Mouse (Mus musculus): Measurements from ENCODE around the gene Poglut1.
A peak's percentile ranks its signal among the peaks of the same experiment; 100 is the strongest.

Poglut1 gene

DNA sequence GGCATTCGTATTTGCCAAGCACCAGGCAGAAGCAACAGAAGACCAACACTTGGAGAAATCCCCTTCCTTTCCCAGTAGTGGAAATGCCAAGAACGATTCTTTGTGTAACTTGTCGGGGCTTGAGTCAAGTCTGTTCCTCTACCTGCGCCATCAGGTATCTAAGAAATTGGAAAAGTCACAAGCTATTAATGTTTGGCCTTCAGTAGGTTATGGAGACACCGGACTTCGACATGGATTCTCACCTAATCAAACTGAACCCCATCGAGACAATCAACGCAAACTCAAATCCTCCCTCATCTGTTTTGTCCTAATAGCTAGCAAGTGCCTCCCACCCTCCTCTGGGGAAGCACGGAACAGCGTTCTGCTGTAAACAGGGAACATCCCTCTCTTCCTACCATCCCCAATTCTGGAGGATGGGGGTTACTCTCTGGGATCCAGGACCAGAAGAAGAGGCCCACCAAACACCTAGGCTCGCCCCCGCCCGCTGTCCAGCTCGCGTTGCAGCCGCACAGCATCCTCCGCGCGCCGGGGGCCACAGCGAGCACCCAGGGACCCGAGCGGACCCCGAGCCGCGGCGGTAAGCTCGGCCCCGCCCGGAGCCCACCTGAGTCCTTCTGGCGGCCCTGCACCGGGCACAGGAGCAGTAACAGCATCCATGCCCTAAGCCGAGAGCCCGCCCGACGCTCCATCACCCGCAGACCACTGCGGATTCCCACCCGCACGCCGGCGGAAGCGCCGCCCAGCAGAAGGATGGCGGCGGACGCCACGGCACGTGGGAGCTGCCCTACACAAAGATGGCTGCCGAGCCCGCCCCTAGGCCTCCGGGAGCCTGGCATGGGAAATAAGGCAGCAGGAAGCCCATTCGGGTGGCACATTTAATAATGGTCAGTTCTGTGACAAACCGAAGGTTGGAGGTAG lies at the start of gene Poglut1:
Gene Poglut1, minus strand, starts transcription at position 780 of the 918 bp plus-strand sequence.
- peak; percentile 84 for DNase-seq

DNA sequence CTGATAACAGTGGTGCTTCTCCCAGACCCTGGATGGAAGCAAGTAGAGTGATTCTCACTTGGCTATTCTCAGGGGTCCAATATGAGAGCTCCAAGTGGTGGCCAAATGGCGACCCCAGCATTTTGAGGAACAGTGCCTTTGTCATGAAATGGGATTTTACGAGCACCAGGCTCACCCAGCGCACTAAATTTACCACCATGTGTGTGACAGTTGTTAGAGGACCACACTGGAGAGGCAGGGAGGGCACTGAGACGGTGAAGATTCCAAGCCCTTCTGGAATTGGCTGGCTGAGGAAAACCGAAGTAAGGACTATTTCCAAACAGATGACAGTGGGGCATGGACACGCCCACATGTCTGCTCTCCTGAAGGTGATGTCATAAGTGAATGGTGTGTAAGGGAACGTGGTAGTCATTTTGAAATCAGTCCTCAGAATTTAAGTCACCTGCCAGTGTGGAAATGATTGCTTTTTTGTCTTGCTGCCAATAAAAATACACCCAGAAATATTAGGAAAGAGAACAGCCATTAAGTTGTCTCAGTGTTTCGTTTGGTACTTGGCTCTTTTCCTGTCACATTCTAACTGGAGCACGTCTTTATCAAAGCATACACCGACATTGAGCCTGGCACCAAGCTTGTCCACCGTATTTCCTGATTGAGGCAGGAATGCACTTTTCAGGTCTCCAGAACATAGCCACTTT lies 49.1 kb upstream of the Poglut1 start:
- no peak for DNase-seq

DNA sequence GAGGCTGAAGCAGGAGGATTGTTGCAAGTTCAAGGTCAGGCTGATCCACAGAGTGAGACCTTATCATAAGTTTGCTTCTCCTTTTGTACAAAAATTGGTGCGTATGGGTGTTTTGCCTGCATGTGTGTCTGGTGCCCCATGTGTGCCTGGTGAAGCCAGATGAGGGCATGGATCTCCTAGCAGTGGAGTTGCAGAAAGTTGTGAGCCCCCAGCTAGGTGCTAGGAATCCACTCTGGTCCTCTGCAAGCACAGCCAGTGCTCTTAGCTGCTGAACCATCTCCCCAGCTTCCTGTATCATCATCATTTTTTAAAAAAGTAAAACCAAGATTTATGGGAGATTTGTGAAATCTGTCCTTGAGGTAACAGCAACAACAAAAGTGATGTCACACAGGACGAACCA lies 46.6 kb upstream of the Poglut1 start:
- DNase-seq: no peak

DNA sequence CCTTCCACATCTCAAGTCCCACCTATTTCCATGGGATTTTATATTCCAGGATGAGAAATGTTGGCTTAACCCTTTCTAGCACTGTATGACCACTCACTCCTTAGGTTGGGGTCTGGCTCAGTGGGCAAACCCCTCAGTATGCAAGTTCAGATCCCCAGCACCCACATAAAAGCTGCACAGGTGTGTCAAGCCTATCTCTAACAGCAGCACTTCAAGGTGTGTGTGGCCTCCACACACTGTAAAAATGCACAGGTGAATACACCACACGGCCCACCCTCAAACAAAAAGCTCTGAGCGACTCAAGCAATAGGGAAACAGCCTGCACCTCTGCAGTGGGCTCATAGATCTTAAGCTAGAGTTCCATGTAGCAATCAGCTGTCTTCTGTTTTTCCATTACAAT lies 46.0 kb upstream of the Poglut1 start:
- DNase-seq: no peak

DNA sequence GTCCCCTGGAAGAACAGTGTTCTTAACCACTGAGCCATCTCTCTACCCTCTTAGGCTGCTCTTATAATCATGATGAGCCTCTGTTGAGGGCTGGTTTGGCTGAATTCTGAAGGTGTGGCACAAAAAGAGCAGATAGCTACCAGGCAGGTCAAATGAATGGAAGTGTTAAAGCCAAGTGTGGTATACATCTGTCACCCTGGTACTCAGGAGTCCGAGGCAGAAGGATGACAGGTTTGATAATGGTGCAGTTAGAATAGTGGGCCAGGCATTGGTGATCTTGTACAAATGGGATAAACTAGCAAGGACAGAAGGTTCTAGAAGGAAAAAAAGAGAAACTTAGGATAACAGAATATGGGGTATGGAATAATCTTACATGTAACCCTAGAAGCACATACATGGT lies 44.4 kb upstream of the Poglut1 start:
- DNase-seq: no peak

DNA sequence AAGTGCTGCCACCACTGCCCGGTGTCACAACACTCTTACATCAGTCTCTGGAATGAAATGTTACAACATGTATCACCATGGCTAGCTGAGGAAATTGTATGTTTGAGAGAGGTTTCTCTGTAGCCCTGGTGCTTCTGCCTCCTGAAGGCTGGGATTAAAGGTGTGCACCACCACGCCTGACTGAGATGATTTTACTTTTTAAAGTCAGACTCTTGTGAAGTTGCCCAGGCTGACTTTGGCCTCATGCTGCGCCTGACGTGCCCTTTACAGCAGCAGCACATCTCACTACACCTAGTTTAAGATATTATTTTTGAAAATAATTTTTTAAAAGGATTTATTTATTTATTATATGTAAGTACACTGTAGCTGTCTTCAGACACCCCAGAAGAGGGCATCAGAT lies 42.9 kb upstream of the Poglut1 start:
- DNase-seq: no peak

DNA sequence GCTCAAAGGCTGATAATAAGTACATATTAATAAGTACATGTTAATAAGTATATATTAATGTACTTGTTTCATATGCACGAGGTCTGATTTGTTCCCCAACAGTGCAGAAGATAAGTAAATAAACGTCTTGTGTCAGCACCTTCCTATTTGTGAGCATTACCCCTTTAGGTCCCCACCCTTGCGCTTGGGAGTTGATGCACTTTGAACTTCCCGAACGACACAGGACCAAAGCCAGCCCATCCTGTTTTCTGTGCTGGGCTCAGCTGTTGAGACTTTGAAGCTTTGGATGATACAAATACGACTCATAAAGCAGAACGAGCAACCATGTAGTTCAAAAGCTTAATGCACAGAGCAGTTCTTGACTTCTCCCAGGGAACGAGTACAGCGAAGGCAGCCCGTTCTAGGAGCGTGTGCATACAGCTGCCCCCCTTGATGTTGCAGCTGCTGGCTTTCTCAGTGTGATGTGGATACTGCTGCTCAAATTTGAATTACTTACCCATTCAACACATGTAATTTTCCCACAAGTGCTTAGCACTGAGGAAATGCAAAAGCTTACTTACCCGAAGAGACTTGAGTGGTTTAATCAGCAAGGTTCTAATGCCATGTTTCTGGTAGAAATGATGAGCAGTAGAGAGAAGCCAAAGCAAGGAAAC lies 42.1 kb upstream of the Poglut1 start:
- DNase-seq: no peak

DNA sequence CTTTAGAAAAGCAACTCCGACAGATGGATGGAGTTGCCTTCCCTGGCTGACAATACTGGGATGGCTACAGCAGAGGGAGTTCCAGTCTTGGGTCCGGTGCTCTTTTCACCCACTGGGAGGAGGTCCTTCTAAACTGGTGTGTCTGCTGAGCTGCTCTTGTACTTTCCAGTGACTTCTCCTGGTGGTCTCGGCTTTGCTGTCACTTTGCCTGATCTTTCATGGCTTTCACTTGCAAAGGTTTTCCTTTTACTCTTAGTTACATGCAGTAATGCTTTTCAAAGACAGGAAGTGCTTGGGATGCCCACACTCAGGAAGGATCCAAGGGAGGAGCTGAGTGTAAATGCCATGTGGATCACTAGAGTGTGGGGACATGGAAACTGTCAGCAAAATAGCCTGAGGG lies 41.4 kb upstream of the Poglut1 start:
- no peak for DNase-seq

DNA sequence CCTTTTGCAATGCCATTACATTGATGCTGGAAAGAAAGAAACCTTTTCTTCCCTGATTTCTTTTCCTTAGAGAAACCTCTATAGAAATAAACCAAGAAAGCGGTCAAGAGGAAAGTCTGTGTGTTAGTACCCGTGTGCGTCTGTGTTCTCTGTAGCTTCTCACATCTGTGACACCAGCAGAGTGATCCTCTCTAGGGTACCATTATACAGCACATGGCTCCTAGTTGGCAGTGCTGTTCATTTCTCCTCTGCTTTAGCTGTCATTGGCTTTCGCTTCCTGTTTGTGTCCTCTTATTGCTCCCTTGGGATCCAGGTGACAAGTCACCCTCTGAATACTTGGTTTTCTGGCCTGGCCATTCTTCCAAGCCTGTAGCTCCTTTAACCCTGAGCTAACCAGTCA lies 37.5 kb upstream of the Poglut1 start:
- no peak for DNase-seq

DNA sequence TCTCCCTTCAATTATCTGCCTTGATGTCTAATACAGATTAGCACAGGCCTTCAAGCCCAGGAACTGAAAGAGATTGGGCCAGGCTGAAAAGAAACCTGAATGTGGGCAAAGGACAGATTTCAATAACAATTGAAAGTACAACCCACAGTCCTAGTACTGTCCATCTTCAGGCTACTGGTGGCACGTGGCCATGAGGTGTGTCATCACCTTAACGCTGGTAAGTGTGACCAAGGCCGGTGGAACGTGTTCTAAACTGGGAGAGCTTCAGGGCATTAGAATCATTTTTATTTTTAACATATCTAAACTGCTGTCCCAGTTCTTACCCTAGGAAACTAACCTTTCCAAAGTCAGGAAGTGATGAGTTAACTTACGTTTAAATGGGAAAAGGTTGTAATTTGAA lies 37.1 kb upstream of the Poglut1 start:
- no peak for DNase-seq

DNA sequence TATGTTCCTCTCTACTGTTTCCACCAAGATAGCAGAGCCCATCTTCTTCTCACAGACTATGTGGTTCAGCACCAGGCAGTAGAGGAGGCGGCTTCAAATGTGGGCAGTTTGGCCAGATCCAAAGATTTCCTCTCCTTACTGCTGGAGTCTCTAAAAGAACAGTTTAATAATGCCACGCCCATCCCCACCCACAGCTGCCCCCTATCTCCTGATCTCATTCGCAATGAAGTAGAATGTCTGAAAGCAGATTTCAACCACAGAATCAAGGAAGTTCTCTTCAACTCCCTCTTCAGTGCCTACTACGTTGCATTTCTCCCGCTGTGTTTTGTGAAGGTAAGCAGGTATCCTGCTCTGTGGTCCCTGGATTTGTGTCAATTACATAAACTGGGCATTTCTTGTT lies 35.1 kb upstream of the Poglut1 start:
- DNase-seq: no peak

DNA sequence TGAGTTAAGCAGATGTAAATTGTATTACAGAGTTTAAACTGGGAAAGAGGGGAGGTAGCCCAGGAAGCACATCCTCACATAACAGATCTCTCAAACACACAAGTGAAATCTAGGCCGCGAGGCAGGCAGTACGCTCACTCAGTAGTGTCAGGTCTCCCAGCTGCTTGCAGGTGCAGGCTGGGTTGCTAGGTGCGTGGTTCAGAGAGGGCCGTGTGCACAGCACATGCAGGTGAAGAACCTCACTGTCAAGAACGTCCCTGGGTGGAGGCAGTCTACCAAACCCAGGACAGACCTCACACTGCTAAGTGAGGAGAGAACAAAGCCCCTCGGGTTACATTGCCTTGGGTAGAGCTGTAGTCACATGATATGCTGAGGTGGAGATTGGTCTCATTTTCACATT lies 34.7 kb upstream of the Poglut1 start:
- no peak for DNase-seq

DNA sequence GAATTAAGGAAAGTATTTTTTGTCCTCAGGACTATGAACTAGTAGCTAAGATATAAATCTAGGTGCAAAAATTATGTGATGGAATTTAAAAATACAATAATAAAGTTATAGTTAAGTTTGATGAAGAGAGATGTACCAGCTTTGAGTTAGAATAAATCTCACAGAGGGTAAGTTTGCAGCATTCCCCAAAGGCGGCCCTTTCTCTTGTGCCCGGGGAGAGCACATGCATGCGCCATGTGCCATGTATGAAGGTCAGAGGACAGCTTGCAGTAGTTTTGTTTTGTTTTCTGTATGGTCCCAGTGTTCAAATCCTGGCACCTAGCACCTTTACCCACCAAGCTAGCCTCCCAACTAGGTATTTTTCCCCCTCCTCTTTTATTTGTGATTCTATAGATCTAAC lies 21.4 kb upstream of the Poglut1 start:
- DNase-seq: no peak

DNA sequence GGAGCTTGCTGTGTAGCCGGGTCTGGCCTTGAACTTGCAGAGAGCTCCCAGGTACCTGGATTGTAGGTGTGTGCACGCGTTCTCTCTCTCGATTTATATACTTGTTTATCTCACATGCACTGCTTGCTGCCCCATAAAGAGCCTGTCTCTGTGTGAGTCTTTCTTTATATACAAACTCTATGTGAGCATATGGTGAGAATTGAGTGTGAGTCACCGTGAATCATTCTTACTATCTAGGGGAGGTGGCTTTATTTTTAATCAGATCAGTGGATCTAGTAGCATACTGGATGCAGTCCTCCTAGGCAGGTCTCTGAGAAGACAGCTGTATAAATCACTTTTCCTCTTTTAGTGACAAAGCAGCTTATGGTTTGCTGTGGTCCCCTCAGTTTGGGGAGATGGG lies 18.1 kb upstream of the Poglut1 start:
- DNase-seq: no peak

DNA sequence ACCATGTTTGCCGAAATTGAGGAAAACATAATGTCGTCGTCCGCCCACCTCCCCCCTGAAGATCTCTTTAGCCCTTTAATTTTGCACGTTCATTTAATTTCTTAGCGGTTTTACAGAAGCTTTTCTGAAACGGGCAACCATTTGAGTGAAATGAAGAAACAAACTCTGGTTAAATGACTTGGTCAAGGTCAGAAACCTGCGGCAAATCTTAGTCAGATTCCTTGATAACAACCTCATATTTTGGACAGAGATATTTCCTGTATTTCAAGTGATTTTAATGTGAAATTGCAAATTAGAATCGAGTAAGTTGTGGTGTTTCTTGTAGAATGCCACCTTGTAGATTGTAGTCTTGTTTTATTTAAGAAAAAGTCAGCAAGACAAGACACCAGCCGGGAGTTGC lies 13.5 kb upstream of the Poglut1 start:
- no peak for DNase-seq

DNA sequence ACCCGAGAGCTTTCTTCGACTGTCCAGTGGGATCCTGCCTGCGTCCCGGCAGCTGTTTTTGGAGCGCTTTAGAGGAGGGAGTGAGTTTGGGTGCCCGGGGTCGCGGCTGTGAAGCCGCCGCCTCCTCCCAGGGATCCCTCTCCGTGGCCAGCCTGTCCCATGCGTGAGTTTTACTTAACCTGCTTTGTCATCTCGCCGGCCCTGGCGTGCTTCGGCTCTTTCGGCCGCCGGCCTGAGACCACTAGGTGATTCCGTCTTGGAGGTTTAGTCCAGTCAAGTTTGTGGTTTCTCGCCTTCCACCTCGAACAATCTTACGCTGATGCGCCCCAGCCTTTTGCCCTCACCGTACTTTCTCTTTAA lies 12.9 kb upstream of the Poglut1 start:
- DNase-seq: no peak

DNA sequence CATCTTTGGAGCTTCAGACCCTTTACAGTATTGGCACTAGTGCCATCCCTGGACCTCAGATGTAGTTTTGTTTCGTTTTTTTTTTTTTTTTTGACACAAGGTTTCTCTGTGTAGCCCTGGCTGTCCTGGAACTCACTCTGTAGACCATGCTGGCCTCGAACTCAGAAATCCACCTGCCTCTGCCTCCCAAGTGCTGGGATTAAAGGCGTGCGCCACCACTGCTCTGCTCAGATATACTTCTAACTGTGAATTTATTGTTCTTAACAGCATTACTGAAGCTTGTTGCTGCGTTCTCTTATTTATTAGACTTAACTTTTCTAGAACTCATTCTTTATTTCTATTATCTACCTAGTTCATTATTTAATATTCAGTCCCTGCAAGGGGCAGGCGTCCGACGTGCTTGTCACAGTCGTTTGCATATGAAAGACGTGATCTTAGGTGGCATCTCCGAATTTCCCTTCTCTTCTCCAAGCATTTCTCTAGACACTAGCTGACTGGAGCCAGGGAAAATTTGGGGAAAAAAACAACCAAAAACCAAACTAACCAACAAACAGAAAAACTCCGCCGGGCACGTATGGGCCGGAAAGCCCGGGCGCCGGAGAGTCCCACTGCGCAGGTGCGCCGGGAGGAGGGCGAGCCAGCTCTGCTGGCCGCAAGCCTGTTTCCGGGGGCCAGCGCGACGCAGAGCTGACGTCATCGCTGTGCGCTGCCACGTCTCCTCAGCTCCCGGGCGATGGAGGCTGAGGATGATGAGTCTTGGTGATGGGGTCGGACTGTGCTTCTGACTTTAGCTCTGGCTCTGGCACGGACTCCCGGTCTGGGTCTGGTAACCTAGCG lies 12.3 kb upstream of the Poglut1 start:
- DNase-seq: peak; percentile 95

DNA sequence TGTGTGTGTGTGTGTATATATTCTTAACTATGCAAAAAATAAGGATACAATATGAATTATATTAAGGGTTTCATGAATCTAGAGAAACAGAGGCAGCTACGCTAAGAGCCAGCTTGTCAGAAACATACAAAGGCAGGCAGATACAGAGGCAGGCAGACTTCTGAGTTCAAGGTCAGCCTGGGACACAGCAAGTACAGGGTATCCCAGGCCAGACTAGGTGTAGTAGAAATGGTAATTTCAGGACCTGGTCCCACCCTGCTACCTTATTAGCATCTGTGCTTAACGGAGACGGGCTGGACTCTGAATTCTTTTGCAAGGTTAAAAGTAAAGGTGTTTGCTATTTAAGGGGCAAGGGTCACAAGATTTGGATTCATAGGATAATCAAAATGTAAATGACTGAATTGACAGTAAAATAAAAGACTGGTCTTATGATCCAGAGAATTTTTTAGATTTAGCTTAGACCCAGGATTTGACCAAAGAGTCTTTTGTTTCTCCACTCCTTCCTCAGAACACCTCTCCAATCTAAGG lies 8.2 kb upstream of the Poglut1 start, which contains the start of gene Tmem39a:
Gene Tmem39a, plus strand, starts transcription at position 478 of the 528 bp plus-strand sequence.
- DNase-seq: no peak

DNA sequence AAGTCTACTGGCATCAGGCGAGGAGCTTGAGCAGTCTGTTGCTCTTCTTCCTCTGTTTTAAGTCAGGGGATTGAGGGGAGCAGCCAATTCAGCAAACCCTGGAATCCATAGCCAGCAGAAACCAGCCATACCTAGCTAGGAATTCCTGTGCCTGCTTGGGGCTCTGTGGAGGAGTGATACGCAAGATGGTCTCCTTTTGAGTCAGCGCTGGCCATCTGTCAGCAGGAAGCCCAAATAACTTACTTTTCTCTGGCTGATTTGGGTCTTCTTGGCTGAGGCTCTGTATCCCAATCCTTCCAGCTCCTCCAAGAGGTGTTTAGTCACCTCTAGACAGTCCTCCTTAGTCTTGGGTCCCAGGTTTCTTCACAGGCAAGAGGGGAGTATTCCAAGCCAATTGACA lies 5.9 kb upstream of the Poglut1 start:
- DNase-seq: no peak

DNA sequence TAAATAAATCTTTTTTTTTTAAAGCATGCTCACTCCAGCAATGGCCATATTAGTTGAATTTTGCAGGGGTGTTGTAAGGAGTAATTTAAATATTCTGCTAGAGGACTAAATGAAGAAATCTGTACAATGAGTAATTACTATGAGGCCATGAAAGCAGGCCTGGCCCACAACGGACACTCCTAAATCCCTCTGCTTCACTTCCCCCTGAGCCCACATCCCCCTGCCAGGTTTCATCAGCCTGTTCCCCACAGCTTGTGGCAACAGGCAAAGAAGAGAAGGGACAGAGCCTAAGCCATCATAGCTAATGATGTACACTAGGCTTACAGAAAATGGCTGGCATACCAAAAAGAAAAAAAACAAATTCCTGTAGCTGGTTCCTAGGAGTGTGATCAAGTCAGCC lies 2.1 kb downstream of the Poglut1 start:
- DNase-seq: no peak

DNA sequence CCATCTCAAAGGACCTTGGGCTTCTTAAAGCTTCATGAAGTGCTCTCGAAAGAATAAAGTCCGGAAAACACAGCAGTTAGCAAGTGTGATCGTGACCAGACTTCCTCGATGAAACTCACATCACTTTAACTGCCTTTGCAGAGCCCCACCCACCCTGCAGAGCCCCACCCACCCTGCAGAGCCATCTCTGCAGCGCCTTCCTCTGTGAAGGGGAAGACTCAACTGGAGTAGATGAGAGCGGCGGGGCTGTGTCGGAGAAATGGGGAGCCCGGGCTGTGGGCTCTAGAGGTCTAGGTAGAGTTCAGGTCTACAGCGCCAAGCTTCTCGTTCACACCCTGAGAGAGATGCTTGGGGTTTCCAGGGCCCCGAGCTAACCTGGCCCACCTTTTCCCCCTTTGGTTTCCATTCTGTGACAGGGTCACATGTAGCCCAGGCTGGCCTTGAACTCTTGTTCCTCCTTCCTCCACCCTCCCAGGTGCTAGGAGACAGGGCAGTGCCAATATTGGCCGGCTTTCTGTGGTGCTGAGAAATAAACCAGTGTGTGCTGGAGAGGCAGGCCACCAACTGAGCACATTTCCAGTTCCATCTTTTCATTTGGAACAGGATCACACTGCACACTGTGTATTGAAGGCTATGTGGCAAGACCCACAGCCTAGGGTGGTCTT lies 11.2 kb downstream of the Poglut1 start:
- no peak for DNase-seq

DNA sequence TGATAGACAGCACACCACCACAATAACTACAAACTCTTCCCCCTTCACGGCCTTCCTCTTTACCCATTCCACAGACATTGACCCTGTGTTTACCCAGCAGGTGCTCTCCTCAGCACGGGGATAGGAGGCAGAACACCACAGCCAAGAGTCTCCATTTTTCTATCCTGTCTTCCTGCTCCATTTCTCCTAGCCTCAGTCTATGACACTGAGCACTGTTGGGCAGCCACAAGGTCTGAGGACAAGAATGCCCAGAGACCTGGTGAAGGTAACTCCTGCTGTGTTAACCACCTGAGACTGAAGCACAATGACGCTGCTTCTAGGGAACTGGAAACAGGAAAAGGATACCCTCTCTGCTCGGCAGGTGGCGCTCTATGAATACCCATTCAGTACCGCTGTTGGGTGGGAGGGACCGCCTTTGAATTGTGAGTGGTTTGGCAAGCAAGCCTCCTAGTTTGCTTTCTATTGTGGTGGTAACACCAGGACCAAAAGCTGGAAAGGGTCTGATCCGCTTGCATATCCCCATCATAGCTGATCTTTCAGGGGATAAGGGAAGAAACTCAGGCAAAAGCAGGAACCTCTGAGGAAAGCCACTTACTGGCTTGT lies 13.4 kb downstream of the Poglut1 start:
- peak; percentile 86 for DNase-seq
